Mouse (Mus musculus) intestine, embryonic 15.5 days (tissue): ENCODE data around the gene Ppt2. TPM values are rescaled to one million over a fixed set of nuclear protein-coding genes. Genes with fewer than 3 reads are reported as not detected.

Experiments
- ATAC-seq: fragments of 200-750 bp; cut with Nextera tagmentation; 2 replicates; pipeline ENCODE4 v1.8.0; 2017; ENCODE audit warnings: moderate TSS enrichment, moderate library complexity
- H3K27ac ChIP-seq: fragments of 300-500 bp; sonication (generic); 2 replicates; pipeline ENCODE4 v1.5.1; 2015; ENCODE audit warnings: mild to moderate bottlenecking, inconsistent platforms
- H3K27me3 ChIP-seq: fragments of 300-500 bp; sonication (generic); replicated peaks from 2 replicates; pipeline ENCODE4 v1.6.1; 2015; ENCODE audit warnings: inconsistent platforms
- H3K36me3 ChIP-seq: fragments of 300-500 bp; sonication (generic); 2 replicates; pipeline ENCODE4 v1.6.1; 2015; ENCODE audit warnings: inconsistent platforms
- H3K4me1 ChIP-seq: fragments of 300-500 bp; sonication (generic); replicated peaks from 2 replicates; pipeline ENCODE4 v1.6.1; 2015; ENCODE audit warnings: inconsistent platforms
- H3K4me2 ChIP-seq: fragments of 300-500 bp; sonication (generic); replicated peaks from 2 replicates; pipeline ENCODE4 v1.6.1; 2015; ENCODE audit warnings: mild to moderate bottlenecking, inconsistent platforms
- H3K4me3 ChIP-seq: fragments of 300-500 bp; sonication (generic); replicated peaks from 2 replicates; pipeline ENCODE4 v1.5.1; 2015; ENCODE audit warnings: inconsistent platforms
- H3K9ac ChIP-seq: fragments of 300-500 bp; sonication (generic); 2 replicates; pipeline ENCODE4 v1.6.1; 2015; ENCODE audit warnings: inconsistent platforms
- H3K9me3 ChIP-seq: fragments of 300-500 bp; sonication (generic); 2 replicates; pipeline ENCODE4 v1.6.1; 2016; ENCODE audit warnings: inconsistent platforms
- WGBS: fragments of 180-500 bp; shearing (Covaris S2); methylation state at CpG from one replicate; pipeline ENCODE4 v1.1.7; 2015; 5-methylcytosine and 5-hydroxymethylcytosine counted together
- polyA plus RNA-seq: library from polyadenylated mRNA; unstranded; fragments of >200 nt; fragmentation: Nextera tagmentation; extraction: Ambion mirVana; gene quantifications from 2 replicates; pipeline ENCODE4 v1.2.1, GENCODE M21; 2015

The Ppt2 gene
- 27.8 and 29.6 TPM in 2 replicates for polyA plus RNA-seq

- H3K4me1 ChIP-seq = peaks cover 40% of the 10 kb centered on the region
- H3K9me3 ChIP-seq = no peaks in the 10 kb centered on the region
- peak within 1 kb of the TSS; percentile 66 for H3K9ac ChIP-seq
- peak within 1 kb of the TSS; percentile 96 for H3K27ac ChIP-seq
- 2% methylated on average over 29 of the region's 29 CpGs for WGBS
- H3K4me3 ChIP-seq = peak within 1 kb of the TSS; percentile 69
- peak within 1 kb of the TSS; percentile 92 for H3K4me2 ChIP-seq
- peaks cover 24% of the 10 kb centered on the region for H3K27me3 ChIP-seq
- H3K36me3 ChIP-seq = peaks cover 6% of the 10 kb centered on the region; the same call in 1 of the 2 replicates
- peak; percentile 44 for ATAC-seq
Measured at GRCm38 (mm10) chr17:34627943-34628643, at the start of gene Ppt2. Gene Ppt2, minus strand, starts transcription at chr17:34628510.

DNA sequence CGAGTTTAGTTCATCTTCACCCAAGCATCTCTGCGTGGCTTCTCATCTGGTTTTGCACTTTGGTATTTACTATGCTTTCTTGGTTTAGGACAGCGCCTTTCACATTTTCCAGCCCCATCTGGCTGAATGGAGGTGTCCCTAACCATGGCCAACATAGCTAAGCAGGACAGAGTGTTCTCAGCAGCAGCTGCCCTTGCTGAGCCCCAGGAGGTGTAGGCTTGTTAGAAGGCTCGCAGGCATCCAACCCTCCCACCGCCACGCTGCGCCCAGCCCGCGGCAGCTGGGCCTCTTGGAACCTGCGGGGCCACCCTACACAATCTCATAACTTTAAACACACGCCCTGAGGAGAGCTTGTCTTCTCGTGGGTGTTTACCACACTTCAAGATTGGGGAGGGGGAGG, 48.4 kb upstream of the Ppt2 start:
- H3K9ac ChIP-seq = no peak overlapping the region
- peaks cover 27% of the 10 kb centered on the region for H3K27me3 ChIP-seq
- H3K4me1 ChIP-seq = peaks cover 23% of the 10 kb centered on the region
- no peak overlapping the region for H3K4me2 ChIP-seq
- no peak for ATAC-seq
- 53% methylated on average over 12 of the region's 12 CpGs for whole genome bisulfite sequencing
- no peak overlapping the region for H3K4me3 ChIP-seq
- no peak overlapping the region for H3K27ac ChIP-seq
- H3K36me3 ChIP-seq = no peaks in the 10 kb centered on the region
- no peaks in the 10 kb centered on the region for H3K9me3 ChIP-seq

DNA sequence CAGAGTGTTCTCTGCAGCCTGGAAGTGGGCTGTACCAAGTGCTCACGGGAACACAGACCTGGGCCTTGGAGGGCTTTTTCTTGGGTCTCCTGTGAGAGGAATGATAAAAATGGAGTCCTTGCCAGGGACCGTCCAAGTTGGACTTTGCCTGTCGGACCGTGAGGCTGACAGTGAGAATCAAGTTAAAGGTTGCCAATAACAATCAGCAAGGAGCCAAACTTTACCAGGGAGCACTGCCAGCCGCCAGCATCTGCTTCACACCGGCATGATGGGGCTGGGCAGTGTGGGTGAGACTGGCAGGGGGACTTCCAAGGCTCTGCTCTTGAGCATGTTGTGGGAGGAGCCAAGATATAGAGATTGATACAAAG, 47.8 kb upstream of the Ppt2 start:
- peak overlapping the region; percentile 80; the same call in 1 of the 2 replicates for H3K27ac ChIP-seq
- H3K27me3 ChIP-seq = peaks cover 33% of the 10 kb centered on the region
- 69% methylated on average over 6 of the region's 6 CpGs for WGBS
- no peak overlapping the region for H3K4me2 ChIP-seq
- no peak for ATAC-seq
- no peak overlapping the region for H3K4me3 ChIP-seq
- H3K4me1 ChIP-seq = peaks cover 24% of the 10 kb centered on the region
- no peaks in the 10 kb centered on the region for H3K9me3 ChIP-seq
- H3K9ac ChIP-seq = no peak overlapping the region
- H3K36me3 ChIP-seq = no peaks in the 10 kb centered on the region

DNA sequence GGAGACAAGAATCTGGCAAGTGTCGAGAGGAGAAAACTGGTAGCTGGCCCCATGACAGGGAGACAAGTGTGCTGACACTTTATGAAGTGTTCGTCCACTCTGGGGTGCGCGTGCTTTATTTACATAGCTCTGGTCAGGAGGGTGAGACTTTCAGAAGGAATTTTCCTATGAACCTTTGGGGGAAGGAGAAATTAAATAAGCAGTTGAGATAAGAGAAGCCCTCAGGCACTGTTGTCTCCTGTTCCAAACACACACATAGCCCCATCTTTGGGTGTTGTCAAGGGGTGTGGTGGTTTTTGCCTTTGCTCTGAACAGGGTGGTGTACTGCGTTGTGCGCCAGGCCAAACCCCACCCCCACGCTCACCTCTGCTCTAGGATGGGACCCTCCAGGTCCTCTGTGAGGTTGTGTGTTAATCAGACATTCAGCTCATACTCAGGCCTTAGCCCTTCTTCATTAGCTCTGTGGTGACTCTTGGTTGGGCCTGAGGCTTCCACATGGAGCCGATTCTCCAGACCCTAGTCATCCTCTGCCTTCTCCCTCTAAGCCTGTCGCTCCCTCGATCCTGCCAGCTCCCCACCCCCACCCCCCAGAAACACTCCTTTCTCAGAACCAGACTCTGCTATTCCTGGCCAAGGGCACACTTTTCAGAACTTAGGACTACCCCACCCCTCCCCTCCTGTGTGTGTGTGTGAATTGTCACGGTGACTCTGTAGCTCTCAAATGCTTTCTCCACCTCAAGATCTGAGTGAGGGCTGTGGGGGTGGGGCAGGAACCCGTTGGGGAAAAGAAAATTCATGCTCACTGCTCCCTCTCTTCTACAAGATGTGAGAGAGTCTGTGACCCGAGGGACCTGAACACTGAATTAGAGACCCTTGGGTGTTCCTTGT, 47.1 kb upstream of the Ppt2 start:
- Histone ChIP-seq H3K9ac (no peak overlapping the region), H3K4me3 (no peak overlapping the region), H3K27ac (peak overlapping the region; percentile 80), H3K36me3 (no peaks in the 10 kb centered on the region), H3K4me1 (peaks cover 24% of the 10 kb centered on the region), H3K4me2 (0 out of 2 replicates have a peak overlapping the region, but pooled peaks have one; percentile 6), H3K9me3 (no peaks in the 10 kb centered on the region), H3K27me3 (peaks cover 39% of the 10 kb centered on the region)
- ATAC-seq = peak; percentile 11; the same call in 1 of the 2 replicates
- 40% methylated on average over 13 of the region's 13 CpGs for WGBS

DNA sequence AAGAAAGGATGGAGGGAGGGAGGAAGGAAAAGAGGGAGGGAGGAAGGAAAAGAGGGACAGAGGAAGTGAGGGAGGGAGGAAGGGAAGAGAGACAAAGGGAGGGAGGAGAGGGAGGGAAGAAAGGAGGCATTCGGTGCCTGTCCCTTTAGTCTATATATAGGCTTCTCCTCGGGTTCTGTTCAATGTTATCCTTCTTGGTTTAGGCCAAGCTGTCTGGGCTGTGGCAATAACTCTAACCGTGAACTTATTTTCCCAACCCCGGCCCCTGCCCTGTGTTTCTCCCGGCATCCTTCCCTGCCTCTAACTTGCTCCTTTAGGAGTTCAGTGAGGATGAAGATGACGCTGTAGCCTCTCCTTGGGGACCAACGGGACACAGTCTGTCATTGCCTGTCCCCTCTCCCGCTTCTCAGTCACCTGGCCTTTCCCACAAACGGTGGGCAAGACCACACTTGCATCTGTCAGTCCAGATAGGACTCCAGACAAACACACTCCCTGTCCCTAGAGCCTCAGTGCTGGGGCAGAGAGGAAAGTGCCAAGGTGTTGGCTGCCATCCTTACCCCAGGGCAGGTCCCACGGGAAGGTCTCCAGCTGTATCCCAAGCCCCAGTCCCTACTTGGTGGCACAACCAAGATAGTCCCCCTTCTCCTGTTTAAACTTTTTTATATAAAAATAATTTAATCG, 46.4 kb upstream of the Ppt2 start:
- Histone ChIP-seq H3K27me3 (peaks cover 41% of the 10 kb centered on the region), H3K9ac (no peak overlapping the region)
- ATAC-seq = peak; percentile 70

DNA sequence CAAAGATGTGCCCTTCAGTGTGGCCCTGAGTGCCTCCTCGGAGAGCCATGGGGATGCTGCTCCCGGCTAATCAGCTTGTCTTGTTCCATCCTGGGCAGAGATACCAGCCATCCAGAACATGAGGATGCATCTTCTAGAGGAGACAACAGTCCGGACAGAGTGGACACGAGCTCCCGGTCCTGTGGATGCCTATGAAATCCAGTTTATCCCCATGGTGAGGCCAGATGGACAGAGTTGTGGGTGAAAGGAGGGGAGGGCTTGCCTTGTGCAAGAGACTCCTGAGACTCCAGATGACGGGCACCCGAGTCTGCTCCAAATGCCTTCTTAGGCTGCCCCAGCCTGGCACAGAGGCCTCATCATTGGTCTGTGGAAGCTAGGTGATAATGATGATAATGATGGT, 44.8 kb upstream of the Ppt2 start:
- H3K27me3 ChIP-seq = peaks cover 38% of the 10 kb centered on the region
- no peak overlapping the region for H3K9ac ChIP-seq
- H3K4me3 ChIP-seq = no peak overlapping the region
- H3K9me3 ChIP-seq = no peaks in the 10 kb centered on the region
- no peaks in the 10 kb centered on the region for H3K36me3 ChIP-seq
- no peak overlapping the region for H3K4me2 ChIP-seq
- WGBS = 90% methylated on average over 7 of the region's 7 CpGs
- H3K27ac ChIP-seq = no peak overlapping the region
- ATAC-seq = no peak
- H3K4me1 ChIP-seq = peaks cover 24% of the 10 kb centered on the region

More for the DNA sequence above, 46.4 kb upstream of the Ppt2 start:
- 40% methylated on average over 11 of the region's 11 CpGs for WGBS
- H3K4me1 ChIP-seq = peaks cover 24% of the 10 kb centered on the region
- no peak overlapping the region for H3K4me3 ChIP-seq
- peak overlapping the region; percentile 80 for H3K27ac ChIP-seq
- H3K36me3 ChIP-seq = no peaks in the 10 kb centered on the region
- H3K4me2 ChIP-seq = 0 out of 2 replicates have a peak overlapping the region, but pooled peaks have one; percentile 6
- no peaks in the 10 kb centered on the region for H3K9me3 ChIP-seq

- no peak overlapping the region for H3K27ac ChIP-seq
- no peaks in the 10 kb centered on the region for H3K36me3 ChIP-seq
- peak overlapping the region; percentile 31 for H3K4me3 ChIP-seq
- no peak for ATAC-seq
- peak overlapping the region; percentile 79 for H3K4me2 ChIP-seq
- H3K9me3 ChIP-seq = no peaks in the 10 kb centered on the region
- 35% methylated on average over 49 of the region's 49 CpGs for WGBS
- H3K9ac ChIP-seq = peak overlapping the region; percentile 36; the same call in 1 of the 2 replicates
- H3K27me3 ChIP-seq = peaks cover 38% of the 10 kb centered on the region
- peaks cover 24% of the 10 kb centered on the region for H3K4me1 ChIP-seq
Measured at GRCm38 (mm10) chr17:34672246-34672792, 44.0 kb upstream of the Ppt2 start.

GRCm38 (mm10) chr17:34671151-34672066, 43.1 kb upstream of the Ppt2 start:
- Histone ChIP-seq H3K9me3 (no peaks in the 10 kb centered on the region), H3K4me3 (peak overlapping the region; percentile 31), H3K9ac (peak overlapping the region; percentile 36), H3K27me3 (peaks cover 38% of the 10 kb centered on the region), H3K36me3 (no peaks in the 10 kb centered on the region), H3K4me2 (peak overlapping the region; percentile 79), H3K27ac (0 out of 2 replicates have a peak overlapping the region, but pooled peaks have one; percentile 13), H3K4me1 (peaks cover 22% of the 10 kb centered on the region)
- WGBS = 13% methylated on average over 93 of the region's 93 CpGs
- ATAC-seq = 0 out of 2 replicates have a peak, but pooled peaks have one; percentile 50

DNA sequence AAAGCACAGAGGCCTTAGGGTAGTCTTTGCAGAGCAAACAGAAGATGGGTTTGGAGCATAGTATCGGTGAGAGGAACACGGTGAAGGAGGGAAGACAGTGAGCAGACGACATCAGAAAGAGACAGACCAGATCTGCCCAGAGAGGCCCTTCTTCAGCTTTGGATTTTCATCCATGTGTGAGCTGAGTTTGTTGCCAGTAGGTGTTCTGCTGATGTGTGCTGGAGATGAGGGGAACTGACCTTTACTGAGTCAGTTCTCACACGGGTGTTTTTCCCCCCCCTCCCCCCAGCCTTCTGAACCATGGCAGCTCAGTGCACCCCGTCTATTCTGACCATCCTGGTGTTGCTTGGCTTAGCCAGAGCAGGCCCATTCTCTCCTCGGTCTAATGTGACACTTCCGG, 41.9 kb upstream of the Ppt2 start, which contains the start of gene Tnxb:
TSS of gene Tnxb (plus strand) at position 301 of the 400 bp plus-strand sequence.
- peaks cover 38% of the 10 kb centered on the region for H3K27me3 ChIP-seq
- WGBS = 56% methylated on average over 7 of the region's 7 CpGs
- H3K36me3 ChIP-seq = no peaks in the 10 kb centered on the region
- peaks cover 18% of the 10 kb centered on the region for H3K4me1 ChIP-seq
- 0 out of 2 replicates have a peak within 1 kb of the TSS, but pooled peaks have one; percentile 13 for H3K27ac ChIP-seq
- peak within 1 kb of the TSS; percentile 36 for H3K9ac ChIP-seq
- H3K9me3 ChIP-seq = no peaks in the 10 kb centered on the region
- H3K4me2 ChIP-seq = peak within 1 kb of the TSS; percentile 79
- no peak for ATAC-seq
- H3K4me3 ChIP-seq = peak within 1 kb of the TSS; percentile 31

DNA sequence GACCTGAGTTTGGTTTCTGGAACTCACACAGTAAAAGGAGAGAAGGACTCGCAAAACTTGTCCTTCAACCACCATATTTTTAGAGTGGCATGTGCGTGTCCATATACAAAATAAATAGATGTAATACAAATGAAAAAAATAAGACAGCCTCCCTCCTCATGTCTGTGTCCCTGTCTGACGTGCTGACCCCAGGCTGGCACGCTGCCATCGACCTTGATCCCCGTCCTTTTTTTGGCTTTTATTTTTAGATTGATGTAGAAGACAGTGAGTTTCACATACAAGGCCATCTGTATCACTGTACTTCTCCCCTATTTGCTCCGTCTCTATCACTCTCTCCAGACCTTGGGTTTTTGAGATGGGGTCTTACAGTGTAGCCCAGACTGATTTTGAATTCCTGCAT, 36.2 kb upstream of the Ppt2 start:
- no peak overlapping the region for H3K27ac ChIP-seq
- WGBS = 69% methylated on average over 7 of the region's 7 CpGs
- peaks cover 19% of the 10 kb centered on the region for H3K4me1 ChIP-seq
- H3K4me2 ChIP-seq = no peak overlapping the region
- H3K4me3 ChIP-seq = no peak overlapping the region
- no peak for ATAC-seq
- no peaks in the 10 kb centered on the region for H3K9me3 ChIP-seq
- H3K9ac ChIP-seq = no peak overlapping the region
- peaks cover 9% of the 10 kb centered on the region for H3K27me3 ChIP-seq
- H3K36me3 ChIP-seq = no peaks in the 10 kb centered on the region

DNA sequence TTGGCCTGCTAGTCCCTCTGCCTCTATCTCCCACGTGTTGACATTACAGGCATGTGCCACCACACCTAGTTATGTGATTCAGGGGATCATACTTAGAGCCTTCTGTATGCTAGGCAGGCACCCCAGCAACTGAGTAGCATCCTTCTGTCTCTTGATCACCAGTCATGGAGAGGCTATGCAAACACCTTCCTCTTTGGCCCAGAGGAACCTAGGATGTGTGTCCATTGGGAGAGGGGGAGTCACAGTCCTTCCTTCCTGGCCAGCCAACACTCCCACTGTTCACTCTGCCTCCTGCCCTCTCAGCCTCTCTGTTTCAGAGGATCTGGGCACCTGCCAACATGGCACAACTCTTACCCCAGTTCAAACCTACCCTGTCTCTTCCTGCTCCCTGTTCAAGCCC, 35.2 kb upstream of the Ppt2 start:
- H3K27me3 ChIP-seq = peaks cover 13% of the 10 kb centered on the region; the same call in 1 of the 2 replicates
- H3K4me1 ChIP-seq = peaks cover 22% of the 10 kb centered on the region
- no peak overlapping the region for H3K9ac ChIP-seq
- H3K9me3 ChIP-seq = no peaks in the 10 kb centered on the region
- H3K27ac ChIP-seq = no peak overlapping the region
- no peak overlapping the region for H3K4me2 ChIP-seq
- H3K36me3 ChIP-seq = no peaks in the 10 kb centered on the region
- no peak overlapping the region for H3K4me3 ChIP-seq
- ATAC-seq = no peak
- WGBS = 26% methylated on average over 1 of the region's 1 CpGs
